Mouse (Mus musculus) left cerebral cortex, adult 8-10 months (tissue): ENCODE results near the gene Ugt1a6b. TPM values are rescaled to one million over a fixed set of nuclear protein-coding genes. Genes with fewer than 3 reads are reported as not detected.

Experiments
- DNase-seq, 2 experiments: peaks; one replicate each; pipeline ENCODE4 v3.0.0; 2022; ENCODE audit warnings: low spot score in 2 of 2
- total RNA-seq, 4 experiments: library from RNA; stranded (reverse); gene quantifications; 2 replicates each; pipeline ENCODE4 v1.2.4; 2022

Gene Ugt1a6b
- total RNA-seq, 4 experiments from 2014 or later: 0.28 to 0.32 TPM; not detected in 2

DNA sequence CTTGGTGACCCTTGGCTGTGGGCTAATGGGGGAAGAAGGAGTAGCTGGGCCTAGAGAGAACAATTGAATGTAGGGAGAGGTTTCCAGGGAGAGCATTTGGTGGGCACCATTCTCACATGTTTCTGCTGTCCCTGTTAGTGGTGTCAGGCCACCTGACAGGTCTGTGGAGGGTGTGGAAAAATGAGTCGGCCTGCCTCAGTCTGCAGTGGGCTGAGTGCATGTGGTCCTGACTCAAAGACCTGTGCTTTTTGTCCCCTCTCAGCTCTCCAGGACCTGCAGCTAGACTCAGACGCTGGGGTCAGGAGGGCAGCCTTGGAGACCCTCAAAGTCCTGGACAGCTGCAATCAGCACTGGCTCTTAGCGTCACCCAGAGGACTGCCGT lies 156.6 kb downstream of the Ugt1a6b start:
- DNase-seq: no peak

DNA sequence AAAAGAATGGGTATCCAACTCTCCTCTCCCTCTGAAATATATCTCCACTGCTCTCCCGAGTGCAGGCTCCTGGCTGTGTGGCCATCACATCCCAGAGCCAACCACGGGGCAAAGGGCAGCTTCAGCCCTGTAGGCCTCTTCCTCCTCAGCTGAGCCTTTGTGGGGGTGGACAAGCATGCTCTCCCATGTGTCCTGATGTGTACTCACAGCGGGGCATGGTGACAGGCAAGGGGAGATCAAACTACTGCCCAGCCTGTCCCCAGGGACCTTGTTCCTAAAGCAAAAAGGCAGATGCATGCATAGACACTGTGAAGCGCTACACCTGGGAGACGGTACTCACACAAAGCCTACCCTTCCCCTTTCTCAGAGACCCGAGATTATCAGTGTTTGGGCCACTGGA lies 157.1 kb downstream of the Ugt1a6b start:
- no peak for DNase-seq

DNA sequence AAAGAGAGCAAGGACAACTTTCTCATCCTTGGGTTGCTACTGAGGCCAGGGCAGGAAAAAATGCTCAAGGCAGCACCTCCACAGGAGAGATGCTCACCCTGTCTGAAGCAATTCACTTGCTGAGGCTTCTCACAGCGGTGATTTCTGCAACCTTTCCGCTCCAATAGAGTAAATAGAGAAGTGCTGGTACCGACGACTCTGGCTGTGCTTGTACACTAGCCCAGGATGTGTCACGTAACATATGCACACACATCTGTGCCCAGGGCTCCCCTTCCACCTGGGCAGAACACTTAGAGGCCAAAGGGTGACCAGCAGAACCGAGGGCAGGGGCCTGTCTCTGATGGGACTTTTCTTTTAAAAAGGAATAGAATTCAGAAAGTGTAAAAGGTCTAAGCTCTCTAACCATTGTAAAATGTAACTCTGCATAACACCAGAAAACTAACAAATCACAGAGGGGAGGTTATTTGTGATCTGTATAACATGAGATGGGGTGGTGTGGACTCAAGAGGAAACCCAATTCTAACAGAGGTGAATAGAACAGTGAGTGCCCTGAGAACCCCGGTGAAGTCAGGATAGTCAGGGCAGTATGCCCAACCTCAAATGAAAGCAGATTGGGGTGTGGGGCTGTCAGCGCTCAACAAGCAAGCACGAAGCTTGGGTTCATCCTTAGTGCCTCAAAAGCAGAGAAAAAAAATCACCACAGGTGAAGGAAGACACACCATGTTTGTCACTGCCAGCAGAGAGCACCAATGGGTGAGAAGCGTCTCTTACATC lies 157.7 kb downstream of the Ugt1a6b start:
- no peak for DNase-seq

DNA sequence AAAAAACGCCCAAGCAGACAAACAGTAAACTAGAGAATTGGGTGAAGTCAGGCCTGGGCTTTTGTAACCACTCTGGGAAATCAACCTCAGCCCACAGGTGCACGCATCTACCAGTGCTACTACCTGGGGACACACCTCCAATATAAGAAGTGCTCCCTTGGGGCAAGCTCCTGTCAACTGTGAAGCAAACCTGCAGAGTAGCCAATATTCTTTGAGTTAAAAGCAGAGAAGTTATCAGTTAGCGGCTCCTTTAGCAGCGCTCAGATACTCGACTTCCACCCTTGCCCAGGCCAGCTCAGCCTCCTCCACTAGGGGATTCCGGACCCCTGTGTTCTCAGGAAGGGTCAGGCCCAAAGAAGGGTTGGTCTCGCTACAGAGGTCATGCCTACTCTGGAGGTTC lies 158.7 kb downstream of the Ugt1a6b start:
- no peak for DNase-seq

DNA sequence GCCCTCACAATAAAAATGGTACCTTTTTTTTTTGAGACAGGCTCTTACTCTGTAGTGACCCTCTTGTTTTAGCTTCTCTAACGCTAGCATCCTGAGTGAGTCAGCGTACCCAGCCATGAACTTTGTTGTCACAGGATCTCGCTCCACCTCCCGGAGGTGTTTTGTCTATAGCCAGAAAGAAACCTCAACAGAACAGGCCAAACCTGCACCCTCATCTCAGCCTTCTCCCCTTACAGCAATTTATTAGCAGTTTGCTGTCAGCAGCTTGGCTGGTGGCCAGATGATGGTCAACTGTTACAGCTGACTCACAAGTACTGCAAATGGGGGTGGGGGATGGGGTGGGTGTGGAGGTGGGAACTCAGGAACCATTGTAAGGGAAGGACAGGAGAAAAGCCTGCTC lies 159.2 kb downstream of the Ugt1a6b start:
- DNase-seq: no peak

DNA sequence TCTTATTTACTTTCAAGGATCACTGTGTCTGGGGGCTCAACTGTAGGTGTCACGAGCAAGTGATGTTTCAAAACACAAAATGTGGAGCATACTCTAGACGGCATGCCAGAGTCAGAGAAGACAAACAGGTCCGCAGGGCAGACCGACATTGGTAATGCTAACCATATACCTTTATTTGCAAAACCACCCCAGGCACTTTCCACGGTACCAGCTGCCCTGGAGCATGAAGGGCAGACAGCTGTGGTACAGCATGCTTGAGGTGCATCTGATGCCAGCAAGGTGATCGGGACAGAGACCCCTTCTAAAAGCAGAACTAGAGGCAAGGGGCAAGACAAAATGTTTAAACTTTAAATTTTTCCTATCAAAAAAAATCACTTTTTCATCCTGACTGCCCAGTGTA lies 159.9 kb downstream of the Ugt1a6b start:
- no peak for DNase-seq

DNA sequence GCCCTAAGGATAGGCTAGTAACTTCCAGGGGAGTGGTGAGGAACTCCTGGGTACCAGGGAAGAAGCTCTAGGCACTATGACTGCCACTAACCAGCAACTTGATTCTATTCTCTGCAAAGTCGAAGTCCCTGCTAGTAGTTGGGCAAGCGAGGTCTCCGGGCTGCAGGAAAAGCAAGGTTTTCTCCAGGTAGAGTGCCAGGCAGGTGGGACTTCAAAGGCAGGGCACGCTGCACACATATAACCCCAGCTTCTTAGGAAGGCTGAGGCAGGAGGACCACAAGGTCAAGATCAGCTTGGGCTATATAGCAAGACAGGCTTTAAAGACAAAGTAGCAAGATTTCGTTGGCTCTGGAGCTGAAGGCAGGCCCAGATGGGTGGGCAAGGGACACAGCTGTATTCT lies 160.7 kb downstream of the Ugt1a6b start:
- DNase-seq: no peak

DNA sequence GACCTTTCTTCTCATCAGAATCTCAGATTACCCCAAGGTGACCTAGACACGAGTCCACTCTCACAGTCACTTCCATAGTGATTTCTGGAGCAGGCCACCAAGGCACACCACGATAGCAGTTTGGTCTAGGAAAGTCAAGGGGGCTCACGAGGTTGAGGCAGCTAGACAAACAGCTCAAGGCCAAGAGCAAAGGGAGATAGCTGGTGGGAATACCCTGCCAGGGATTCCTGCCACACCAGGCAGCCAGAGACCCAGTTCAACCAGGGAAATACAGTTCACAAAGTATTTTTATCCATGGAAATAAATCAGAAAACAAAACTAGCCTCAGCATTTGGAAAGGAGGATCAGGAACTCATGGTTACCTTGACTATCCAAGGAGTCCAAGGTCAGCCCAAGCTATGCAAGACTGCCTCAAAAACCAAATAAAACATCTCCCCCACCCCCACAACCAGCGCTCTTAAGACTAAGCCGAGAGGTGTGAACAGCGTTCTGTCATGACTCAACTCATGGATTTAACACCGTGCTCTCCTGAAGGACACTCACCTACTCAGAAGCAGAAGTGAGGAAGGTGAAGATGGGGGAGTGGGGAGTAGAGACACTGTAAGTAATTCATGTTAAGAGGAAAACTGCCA lies 161.3 kb downstream of the Ugt1a6b start:
- DNase-seq: no peak

DNA sequence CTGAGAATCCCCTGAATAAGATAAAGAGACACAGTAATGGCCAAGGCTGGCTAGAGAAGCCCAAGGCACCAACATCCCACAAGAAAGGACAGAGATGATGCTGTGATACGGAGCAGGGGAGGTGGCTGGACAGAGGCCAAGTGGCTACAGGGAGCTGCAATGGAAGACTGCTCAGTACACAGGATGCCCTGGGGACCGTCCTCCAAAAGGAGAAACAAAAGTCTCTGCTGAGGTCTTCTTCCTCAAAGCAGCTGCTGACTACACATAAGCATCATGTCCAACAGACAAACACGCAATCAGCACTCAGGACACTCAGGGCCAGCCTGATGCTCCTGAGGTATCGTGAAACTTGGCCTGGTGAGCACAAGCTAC lies 161.8 kb downstream of the Ugt1a6b start:
- DNase-seq: no peak

DNA sequence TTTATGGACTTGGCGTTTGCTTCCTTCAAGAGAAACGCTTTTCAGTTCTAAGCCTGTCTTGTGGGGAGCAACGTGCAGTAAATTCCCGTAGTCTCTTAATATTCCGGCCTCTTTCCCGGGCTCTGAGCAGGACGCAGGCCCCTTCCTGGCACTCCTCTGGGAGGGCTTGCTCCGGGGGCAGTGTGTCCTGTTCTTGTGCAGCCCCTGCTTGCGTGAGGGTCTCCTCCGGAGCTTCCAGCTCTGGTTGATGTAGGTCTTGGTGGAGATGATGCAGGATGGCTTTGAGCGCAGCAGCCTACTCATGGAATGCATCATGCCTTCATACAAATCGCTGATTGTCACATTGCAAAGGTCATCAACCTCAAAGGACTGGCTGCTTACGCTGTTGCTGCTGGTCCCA lies 163.1 kb downstream of the Ugt1a6b start:
- no peak for DNase-seq

DNA sequence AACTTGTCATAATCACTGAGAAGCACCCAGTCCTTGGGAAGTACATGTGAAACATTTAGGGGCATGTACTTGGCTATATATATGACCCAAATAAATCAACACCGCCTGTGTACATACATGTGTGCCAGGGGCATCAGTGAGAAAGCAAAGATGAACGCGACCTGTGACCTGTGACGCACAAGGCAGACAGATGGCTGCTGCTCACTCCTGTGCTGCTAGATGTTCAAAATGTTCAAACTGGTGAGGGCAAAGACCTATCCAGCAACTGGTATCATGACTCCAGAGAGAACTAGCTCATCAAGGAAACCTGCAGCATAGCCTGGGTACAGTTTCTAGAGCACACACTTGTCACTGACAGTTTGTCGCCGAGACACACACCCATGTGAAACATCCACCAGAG lies 164.4 kb downstream of the Ugt1a6b start:
- DNase-seq: no peak

DNA sequence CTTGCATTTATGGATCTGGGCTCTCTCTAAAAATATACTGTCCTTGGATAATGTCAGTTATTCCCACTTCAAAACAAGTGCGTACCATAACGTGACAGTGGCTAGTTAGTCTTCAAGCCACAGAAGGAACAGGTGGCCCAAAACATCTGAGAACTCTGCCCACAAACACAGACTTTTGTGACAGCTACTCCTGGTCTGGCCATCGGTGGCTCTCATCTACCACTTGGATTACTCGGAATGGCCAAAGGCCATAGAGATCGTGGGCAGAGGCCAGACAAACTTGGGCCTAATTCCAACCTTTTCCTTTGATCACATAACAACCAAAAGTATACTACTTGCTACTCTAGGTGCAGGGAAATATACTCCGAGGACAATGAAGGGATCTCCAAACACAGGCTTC lies 165.0 kb downstream of the Ugt1a6b start:
- no peak for DNase-seq

Other genes with a start within 250 kb of the Ugt1a6b start
- 10 to 100 TPM; 83.1 to 97.4 (median 89.4) TPM for gene Dgkd, start 250.0 kb upstream of the Ugt1a6b start, total RNA-seq
- gene Usp40, start 94.7 kb upstream of the Ugt1a6b start, total RNA-seq: 10 to 100 TPM; 21.4 to 23.2 (median 23.0) TPM
- gene Ugt1a10, start 47.9 kb upstream of the Ugt1a6b start, total RNA-seq: not detected
- not detected for gene Ugt1a9, start 32.5 kb upstream of the Ugt1a6b start, total RNA-seq
- not detected for gene Ugt1a8, start 15.4 kb upstream of the Ugt1a6b start, total RNA-seq
- 1 to 10 TPM; 1.0 to 2.1 (median 1.9) TPM for gene Ugt1a7c, start 8.2 kb upstream of the Ugt1a6b start, total RNA-seq
- 1 to 10 TPM; 1.3 to 2.5 (median 2.0) TPM for gene Ugt1a6a, start 31.6 kb downstream of the Ugt1a6b start, total RNA-seq
- gene Ugt1a5, start 62.8 kb downstream of the Ugt1a6b start, total RNA-seq: under 1 TPM in 1 of 4 experiments, not detected in 3; 0.17 TPM
- not detected for gene Ugt1a2, start 97.3 kb downstream of the Ugt1a6b start, total RNA-seq
- 1 to 10 TPM; 1.2 to 3.1 (median 2.2) TPM for gene Dnajb3, start 102.5 kb downstream of the Ugt1a6b start, total RNA-seq
- gene Ugt1a1, start 108.7 kb downstream of the Ugt1a6b start, total RNA-seq: under 1 TPM in 1 of 4 experiments, not detected in 3; 0.26 TPM
- gene Mroh2a, start 123.7 kb downstream of the Ugt1a6b start, total RNA-seq: under 1 TPM in 3 of 4 experiments, not detected in 1; 0.07 to 0.40 (median 0.18) TPM
- 10 to 100 TPM; 43.2 to 45.6 (median 45.5) TPM for gene Hjurp, start 174.4 kb downstream of the Ugt1a6b start, total RNA-seq
- gene Trpm8, start 174.4 kb downstream of the Ugt1a6b start, total RNA-seq: under 1 TPM; 0.08 to 0.28 (median 0.16) TPM